Mouse (Mus musculus): ENCODE measurements at regions not wholly inside any gene's neighbourhood (a gene's known extent, or its start where the extent isn't known, plus 50 kb on each side); places are given as distances from the start of the nearest gene placed in this dataset.

DNA sequence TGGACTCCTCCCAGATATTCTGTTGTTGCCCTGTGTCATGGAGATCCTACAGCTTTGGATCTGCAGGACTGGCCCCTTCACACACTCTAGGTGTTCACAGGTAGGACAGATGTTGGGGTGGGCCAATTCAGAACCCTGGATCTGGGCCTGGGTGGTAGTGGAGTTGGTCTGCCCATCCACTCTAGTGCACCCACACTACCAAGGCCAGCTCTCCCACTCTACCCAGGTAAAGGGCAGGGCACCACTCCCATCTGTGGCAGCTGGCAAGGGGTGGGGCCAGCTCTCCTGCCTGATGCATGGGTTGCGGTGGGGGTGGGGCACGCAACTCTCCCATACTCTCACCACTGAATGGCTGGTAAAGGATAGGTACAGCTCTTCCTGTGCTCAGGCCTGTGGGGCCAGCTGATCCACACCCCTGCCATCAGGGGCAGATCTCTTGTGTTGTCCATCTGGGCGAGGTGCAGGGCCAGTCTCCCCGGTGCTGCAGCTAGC, 76.5 kb downstream of the Gja1 start:
- DNase-seq: no peak

DNA sequence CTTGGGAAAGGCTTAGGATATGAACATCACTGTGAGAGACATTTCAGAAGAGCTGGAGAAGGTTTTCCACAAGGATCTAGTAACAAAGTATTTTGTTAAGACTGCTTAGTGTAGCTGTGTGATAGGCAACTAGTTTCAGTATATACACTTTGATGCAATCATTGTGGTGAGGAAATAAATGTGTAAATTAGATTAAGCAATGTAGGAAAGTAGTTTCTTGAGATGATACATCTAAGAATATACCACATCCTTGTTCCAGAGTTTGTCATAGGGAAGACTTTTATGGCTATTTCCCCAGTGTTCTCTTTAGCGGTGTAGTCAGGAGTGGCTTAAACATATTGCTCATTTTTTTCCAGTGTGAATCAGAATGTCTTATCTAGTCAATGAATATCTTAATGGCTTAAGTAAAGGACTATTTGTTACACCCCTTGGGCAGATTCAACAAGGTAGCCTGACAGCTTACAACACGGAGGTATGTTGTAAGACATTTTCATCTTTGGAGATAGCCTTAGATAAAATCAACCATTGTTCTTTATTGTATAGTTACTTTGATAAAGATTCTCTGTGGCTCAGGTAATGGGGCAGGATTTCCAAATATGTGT, 78.8 kb downstream of the Gja1 start:
- no peak for DNase-seq

DNA sequence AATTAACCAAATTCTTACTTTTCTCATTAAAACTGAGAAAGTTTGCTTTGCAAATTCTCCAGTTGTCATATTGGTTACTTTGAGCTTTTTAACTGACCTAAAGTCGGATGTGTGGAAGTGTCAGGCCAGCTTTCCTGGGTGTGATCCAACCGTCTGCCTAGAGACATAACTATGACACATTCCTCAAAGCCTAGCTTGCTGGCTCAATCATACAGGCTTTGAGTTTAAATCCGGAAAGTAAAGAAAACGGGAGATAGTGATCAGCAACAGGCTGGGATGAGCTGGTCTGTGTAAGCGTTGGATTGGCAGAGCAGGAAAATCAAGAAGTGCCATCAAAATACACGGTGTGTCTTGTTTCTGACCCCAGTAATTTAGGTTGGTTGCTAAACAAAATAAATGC, 91.4 kb downstream of the Gja1 start:
- DNase-seq: no peak

DNA sequence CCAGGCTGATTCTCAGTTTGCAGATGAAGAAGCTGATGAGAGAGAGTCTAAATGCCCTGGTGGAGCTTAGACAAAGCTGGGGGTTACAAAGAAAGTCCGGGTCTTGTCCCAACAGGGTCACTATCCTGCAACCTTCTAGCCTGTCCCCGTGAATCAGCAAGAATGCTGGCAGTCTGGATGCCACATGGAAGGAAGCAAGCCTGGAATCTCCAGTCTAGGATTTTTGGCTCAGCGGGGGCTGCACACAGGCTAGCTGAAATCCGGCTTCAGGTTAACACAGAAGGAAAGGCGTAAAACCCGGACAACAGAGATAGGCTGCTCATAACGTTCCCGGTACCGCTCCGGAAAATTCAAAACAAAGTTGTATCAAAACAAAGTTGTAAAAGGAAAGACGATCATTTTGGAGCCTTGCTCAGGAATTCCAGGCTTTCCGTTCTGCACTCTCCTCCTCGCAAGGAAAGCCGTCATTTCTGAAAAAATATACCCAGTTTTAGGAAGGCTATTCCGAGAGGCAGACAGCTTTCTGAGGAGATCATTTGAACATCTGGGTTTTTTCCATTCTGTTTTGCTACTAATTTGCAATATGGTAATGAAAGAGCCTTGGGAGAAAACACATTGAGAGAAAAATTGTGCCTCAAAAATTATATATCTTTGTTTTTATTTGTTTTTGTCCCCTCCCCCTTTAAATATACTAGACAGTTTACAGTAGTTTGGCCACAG, 92.0 kb downstream of the Gja1 start:
- DNase-seq: peak; percentile 25

DNA sequence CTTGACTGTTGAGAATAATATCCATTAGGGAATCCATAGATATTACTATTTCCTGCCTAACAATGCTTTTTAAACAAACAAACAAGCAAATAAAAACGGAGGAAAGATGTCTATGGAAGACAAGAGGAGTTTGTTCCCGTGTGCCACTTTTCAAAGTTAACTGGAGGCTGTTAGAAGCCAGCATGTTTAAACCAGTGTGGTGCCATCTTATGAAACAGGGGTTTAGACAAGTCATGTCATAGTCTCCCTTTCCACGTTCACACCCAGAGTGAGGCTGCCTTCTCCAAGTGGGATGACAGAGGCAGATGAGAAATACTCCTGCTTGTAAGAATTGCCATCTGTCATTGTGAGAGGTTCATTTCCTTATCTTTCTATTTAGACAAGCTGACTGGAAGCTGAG, 92.8 kb downstream of the Gja1 start:
- no peak for DNase-seq

DNA sequence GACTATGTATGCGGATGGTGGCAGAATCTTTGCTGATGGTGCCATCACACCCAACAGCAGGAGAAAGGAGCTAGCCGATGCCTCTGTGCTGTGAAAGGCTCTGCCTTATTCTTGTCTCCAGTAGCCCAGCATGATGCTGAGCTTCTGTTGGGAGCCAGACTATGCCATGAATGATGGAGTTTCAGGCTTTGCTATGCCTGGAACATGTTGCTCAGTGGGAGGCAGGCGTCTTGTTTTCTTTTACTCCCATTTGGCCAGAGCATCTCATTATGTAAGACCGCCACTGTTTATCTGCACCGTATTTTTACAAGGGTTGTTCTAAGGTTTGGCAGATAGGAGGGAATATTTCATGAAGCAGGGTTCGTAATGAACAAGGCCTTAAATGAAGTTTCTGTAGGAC, 97.8 kb downstream of the Gja1 start:
- no peak for DNase-seq

DNA sequence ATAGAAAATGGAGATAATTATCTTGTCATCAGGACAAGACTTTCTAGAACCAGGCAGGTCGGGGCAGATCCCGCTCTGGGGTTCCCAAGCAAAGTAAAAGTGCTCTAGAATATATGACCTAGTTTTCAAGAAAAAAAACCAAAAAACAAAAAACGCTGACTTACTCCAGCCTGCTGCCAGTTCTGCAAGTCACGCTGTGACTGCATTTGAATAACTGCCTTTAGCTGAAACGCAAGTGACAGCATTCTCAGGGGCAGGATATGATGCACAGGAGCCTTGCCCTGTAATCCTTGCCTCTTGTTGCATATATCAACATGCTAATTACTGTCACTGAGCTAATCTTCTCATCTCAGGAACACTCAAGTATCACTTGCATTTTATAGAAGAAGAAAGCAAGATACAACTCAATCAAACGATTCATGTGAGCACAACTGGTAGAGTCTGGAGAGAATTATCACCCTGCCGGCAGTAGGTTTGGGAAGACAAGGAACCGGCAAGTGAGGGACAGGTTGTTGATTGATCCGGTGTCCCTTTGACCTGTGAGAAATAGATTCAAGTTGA, 105.1 kb downstream of the Gja1 start:
- no peak for DNase-seq

DNA sequence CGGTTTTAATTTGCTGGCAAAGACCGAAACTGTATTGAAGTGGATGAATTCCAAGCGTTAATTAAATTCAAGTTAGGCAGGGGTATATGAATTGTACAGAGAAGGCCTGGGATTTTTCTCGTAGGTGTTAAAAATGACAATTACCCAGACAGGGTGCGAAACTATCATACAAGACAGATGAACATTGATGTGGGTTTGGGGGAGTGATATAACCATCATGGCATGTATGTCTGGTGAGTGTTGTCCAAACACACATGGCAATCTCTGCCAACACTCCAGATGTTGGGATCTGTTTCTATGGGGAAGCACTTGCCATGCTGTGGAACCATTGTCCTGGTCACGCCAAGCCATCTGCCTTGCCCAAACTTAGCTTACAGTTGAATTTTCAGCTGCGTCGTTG, 107.8 kb downstream of the Gja1 start:
- DNase-seq: no peak

DNA sequence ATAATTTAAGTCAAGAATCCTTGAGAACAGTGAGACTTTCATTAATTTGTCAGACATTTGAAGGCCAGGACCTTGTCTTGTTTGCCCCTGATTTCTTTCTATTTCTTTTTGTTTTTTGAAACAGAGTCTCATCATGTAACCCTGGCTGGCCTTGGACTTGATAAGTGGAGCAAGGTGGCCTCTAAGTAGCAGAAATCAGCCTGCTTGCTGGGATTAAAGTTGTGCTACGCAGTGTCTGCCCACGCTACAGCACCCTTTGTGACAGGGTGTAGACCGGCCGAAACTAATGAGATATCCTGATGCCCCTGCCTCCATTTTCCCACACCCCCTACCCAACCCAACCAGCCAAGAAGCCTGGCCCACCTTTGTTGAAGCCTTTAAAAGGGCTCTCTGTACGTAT, 108.6 kb downstream of the Gja1 start:
- DNase-seq: no peak

DNA sequence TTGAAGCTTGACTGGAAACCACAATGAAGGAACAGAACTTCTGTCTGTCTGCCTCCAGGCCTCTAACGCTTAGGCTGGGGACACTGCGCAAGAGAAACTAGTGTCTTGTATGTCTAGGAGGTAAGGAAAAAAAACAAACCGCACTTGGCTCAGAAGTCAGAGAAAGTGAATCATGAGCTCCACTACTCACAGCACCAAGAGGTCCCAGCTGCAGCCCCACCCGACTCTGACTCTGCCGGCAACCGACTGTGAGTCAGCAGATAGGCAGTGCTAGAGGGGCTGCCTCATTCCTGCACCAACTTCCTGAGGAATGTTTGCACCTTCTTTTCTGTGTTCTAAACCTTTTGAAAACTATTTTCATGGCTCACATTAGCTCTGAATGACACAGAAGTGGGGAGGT, 109.5 kb downstream of the Gja1 start:
- DNase-seq: peak; percentile 59

DNA sequence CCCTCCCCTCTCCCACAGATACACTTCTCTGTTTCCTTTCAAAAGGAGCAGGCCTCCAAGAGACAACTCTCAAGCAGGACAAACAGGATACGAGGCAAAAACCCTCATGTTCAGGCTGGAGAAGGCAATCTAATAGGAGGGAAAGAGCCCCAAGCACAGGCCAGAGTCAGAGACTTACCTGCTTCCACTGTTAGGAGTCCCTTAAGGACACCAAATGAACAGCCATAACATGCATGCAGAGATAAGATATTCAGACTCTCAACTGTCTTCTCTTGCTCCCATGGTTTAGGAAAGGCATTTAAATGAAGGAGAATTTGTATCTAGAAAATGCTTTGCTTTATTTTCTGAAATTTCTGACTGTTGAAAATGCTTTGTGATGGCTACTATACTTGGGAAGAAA, 116.3 kb downstream of the Gja1 start:
- DNase-seq: no peak

DNA sequence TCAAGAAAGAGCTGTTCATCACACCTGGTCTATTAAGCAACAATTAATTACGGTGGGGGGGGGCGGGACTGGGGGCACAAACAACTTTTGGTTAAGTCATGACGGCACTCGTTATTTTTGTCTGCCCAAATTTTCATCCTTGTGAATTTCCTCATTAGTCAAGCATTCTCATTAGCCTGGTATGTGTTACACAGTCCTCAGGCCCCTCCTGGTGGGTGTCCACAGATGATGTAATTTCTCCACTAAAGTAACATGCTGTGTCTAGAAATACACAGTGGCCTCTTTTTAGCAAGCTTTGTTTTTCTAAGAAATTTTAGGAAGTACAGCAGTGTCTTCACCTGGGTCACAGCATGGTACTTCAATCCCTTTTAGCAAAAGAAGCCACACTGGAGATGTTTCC, 118.2 kb downstream of the Gja1 start:
- no peak for DNase-seq

DNA sequence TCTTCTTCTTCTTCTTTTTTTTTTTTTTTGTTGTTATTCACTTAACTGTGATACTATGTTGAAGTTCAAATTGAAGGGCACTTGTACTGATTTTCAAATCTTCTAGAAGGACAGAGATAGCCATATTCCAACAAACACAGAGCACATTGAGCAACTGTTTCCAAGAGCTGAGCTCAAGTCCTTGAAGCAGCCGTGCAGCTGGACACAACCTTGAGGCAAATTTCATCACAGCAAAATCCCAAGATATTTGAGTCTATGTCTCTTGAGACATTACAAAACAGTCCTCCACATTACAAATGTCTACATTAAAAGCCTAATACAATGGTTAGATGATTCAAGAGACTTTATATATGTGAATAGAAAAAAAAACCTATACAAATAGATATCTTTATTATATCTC, 141.9 kb downstream of the Gja1 start:
- DNase-seq: no peak

DNA sequence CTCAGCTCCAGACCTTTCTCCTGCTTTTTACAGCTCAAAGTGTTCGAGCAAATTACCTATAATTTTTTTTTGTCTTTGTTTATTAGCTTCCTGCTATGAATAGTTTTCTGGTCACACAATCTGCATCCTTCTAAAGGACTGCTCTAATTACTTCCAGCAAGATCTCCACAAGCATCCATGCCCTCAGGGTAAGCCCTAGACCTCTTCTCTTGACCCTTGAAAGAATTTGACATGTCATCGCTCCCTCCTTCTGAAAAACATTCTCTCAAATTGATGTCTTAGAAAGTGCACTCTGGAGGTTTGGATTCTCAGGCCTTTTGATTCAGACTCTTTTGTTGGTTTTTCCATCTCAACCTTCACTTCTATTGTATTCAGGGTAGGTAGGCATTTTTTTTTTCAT, 148.7 kb downstream of the Gja1 start:
- DNase-seq: no peak

DNA sequence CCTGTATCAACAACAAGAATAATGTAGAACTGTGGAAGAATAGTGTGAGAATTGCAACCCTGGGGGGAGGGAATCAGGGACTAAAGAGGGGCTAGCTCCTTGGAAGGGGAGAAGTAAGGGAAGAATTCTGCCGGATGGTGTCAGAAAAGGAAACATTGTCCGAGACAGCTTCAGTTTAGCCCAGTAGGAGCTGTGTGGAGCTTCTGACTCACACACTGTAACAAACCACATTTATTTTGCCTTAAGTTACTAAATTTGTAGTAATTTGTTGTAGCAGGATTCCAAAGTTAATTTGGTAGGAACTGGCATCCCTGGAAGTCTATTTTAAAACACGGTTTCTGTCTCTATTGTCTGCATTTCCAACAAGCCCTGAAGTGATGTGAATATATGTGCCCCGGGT, 160.0 kb downstream of the Gja1 start:
- no peak for DNase-seq

DNA sequence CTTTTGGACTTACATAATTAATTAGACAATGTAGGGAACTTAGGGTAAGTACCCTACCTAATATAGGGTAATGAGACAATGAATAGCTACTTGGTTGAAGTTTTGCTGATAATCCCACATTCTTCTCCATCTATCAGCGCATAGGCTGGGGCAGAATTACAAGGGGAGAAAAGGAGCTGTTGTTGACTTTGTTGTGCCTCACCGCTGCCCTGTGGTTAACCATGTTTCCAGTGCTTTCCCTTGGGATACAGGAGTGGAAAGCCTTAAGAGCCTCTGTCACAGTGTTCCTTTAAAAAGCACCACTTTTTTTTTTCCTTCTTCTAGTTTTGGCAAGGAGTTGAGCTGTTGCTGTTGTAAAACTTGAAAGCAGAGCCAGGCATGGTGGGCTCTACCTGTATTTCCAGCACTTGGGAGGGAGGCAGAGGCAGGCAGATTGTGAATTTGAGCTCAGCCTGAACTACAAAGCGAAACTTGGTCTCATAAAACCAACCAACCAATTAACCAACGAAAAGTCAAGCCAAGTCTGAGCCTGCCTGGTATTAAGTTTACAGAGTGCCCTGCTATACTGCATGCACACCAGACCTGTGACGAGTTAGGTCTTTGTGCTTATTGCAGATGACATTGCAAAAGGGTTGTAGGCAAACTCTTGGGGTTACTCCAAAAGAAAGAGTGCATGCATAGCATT, 162.8 kb downstream of the Gja1 start:
- DNase-seq: no peak

DNA sequence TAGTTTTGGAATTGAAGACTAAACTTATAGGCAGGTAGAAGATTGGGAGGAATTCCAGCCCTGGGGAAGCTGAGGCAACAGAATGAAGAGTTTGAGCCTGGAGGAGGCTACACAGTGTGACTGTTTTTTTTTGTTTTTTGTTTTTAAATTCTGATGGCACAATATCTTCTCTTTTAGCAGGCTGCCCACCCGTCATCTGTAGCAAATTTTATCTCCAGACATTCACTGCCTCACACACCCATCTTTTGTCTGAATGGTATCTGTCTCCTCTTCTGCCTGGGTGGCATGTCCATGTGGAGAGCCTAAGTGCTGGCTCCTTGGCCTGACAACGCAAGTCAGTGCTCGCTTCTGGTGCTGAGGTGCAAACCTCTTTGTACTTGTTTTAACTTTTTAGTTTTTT, 165.0 kb downstream of the Gja1 start:
- no peak for DNase-seq

DNA sequence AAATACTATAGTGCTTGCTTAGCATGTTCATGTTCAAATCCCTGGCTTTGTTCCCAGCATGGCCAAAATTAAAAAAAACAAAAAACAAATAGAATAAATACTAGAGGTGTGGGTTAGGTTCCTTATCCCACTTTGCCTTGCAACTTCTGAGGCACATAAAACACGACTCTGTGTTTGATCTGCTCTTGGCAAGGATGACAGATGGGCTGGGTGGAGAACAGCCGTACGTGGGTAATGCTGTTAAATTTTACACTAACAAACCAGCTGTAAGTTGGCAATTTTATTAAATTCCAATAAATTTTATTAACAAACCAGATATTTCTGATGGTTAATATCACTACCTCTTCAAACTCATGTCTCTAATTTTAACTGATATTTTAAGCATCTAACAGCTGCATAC, 168.9 kb downstream of the Gja1 start:
- no peak for DNase-seq

DNA sequence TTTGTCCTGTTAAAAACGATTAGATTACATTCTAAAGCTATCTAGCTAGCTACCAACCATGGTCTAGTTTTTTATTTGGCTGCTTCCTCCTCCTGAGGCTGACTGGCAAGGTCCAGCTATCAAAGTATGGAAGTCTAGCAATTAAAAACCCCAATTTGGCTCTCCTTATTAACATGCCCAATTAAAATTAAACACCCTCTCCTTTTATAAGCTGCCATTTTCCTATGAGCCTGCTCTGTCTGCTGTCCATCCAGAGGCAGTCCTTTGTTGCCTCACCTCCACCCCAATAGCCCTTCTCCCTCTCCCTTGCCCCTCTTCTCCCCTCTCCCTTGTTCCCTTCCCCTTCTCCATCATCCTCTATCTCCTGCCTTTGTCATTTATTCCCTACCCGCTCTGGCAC, 169.7 kb downstream of the Gja1 start:
- DNase-seq: no peak

DNA sequence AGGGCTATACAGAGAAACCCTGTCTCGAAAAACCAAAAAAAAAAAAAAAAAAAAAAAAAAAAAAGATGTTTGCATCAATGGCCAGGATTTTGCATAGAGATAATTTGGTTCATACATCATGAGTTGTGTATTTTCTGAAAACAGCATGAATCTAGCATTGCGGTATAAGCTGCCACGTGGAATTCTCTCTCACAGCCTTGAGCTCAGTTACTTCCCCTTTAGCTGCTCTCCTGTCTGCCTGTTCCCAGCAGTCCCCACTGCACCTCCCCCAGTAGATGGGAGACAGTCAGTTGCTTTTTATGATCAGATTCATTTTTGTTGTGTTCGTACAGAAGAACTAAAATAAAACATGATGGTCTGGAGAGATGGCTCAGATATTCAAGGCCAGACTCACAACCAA, 170.7 kb downstream of the Gja1 start:
- DNase-seq: no peak

DNA sequence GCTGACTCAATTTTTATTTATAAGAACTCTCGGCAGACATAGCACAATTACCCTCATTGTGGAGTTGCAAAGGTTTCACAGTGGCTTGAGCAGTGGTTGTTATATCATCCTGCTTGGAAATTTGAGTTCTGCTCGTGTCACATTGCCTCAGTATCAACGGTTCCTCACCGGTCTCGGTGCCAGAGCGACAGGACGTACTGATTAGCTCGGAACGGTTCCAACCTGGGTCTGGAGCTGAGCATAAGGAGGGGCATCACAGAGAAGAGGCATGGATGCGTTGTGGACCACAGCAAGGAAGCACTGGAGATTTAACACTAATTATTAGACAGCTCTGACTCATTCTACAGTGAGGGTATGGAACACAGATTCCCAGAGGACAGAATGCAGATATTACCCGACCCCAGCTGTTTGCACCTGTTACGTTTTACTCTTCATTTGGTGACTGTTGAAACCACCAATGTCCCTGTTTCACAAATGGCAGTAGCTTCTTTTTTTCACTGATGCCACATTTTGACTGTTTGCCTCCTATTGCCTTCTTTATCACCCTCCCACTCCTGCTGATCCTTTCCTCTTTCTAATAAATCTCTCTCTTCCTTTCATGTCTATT, 189.8 kb downstream of the Gja1 start:
- DNase-seq: no peak

DNA sequence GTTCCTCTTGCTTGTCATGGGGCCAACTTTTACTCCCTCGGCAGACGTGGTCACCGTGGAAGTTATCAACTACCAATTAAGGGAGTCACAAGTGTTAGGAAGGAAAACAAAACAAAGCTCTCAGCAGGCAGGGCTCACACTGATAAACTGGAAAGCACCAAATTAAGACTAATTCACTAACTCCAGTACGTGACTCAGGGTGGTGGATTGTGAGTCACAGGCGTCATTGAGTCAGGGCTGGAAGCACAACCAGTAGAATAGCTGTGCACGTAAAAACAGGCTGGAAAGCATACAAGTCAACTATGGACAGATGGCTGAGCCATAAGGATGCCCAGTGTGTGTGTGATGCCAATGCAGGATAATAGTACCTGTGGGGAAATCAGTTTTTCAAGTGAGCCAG, 204.9 kb downstream of the Gja1 start:
- DNase-seq: peak; percentile 8

DNA sequence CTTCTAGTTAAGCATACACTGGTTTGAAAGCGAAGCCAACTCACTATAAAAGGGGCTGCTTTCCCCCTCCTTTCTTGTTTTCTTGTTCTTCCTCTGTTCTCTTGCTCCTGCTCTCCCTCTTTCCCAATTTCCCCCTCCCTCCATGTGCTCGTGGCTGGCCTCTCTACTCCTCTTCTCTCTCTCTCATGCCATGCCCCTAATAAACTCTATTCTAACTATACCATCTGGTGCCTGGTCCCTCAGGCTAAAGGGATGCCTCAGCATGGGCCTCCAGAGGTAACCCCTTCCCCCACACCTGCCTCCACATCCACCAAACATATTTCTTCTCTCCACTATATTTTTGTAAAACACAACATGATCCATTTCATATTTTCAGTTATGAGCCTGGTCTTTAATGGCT, 210.1 kb downstream of the Gja1 start:
- no peak for DNase-seq
